Mouse (Mus musculus) liver, embryonic 13.5 days (tissue): Measurements from ENCODE around the gene Nanos3. TPM values are rescaled to one million over a fixed set of nuclear protein-coding genes. Genes with fewer than 3 reads are reported as not detected.

Experiments
- ATAC-seq: fragments of 200-750 bp; cut with Nextera tagmentation; 2 replicates; pipeline ENCODE4 v1.8.0; 2017; ENCODE audit warnings: low read depth, mild to moderate bottlenecking, moderate number of reproducible peaks, moderate library complexity
- DNase-seq: peaks from one replicate; pipeline ENCODE4 v3.0.0; 2022
- H3K27ac ChIP-seq: fragments of 300-500 bp; sonication (generic); 2 replicates; pipeline ENCODE4 v1.5.1; 2015; ENCODE audit warnings: moderate library complexity, mild to moderate bottlenecking, inconsistent platforms
- H3K27me3 ChIP-seq: fragments of 300-500 bp; sonication (generic); 2 replicates; pipeline ENCODE4 v1.6.1; 2015; ENCODE audit warnings: mild to moderate bottlenecking, inconsistent platforms
- H3K36me3 ChIP-seq: fragments of 300-500 bp; sonication (generic); 2 replicates; pipeline ENCODE4 v1.6.1; 2015; ENCODE audit warnings: mild to moderate bottlenecking, inconsistent platforms
- H3K4me1 ChIP-seq: fragments of 300-500 bp; sonication (generic); replicated peaks from 2 replicates; pipeline ENCODE4 v1.6.1; 2015; ENCODE audit warnings: inconsistent platforms
- H3K4me2 ChIP-seq: fragments of 300-500 bp; sonication (generic); 2 replicates; pipeline ENCODE4 v1.6.1; 2015; ENCODE audit warnings: inconsistent platforms, mild to moderate bottlenecking, moderate library complexity
- H3K4me3 ChIP-seq: fragments of 300-500 bp; sonication (generic); replicated peaks from 2 replicates; pipeline ENCODE4 v1.5.1; 2015; ENCODE audit warnings: mild to moderate bottlenecking, inconsistent platforms
- H3K9ac ChIP-seq: fragments of 300-500 bp; sonication (generic); 2 replicates; pipeline ENCODE4 v1.6.1; 2015; ENCODE audit warnings: mild to moderate bottlenecking, inconsistent platforms
- H3K9me3 ChIP-seq: fragments of 300-500 bp; sonication (generic); replicated peaks from 2 replicates; pipeline ENCODE4 v1.6.1; 2016; ENCODE audit warnings: inconsistent platforms
- WGBS: fragments of 180-500 bp; shearing (Covaris S2); methylation state at CpG from one replicate; pipeline ENCODE4 v1.1.7; 2015; ENCODE audit not compliant: insufficient replicate concordance; 5-methylcytosine and 5-hydroxymethylcytosine counted together
- polyA plus RNA-seq: library from polyadenylated mRNA; unstranded; fragments of >200 nt; fragmentation: Nextera tagmentation; extraction: Ambion mirVana; gene quantifications from 2 replicates; pipeline ENCODE4 v1.2.1, GENCODE M21; 2015

Nanos3 gene
- polyA plus RNA-seq, 1 experiment from 2014 or later = 0.28 TPM

DNA sequence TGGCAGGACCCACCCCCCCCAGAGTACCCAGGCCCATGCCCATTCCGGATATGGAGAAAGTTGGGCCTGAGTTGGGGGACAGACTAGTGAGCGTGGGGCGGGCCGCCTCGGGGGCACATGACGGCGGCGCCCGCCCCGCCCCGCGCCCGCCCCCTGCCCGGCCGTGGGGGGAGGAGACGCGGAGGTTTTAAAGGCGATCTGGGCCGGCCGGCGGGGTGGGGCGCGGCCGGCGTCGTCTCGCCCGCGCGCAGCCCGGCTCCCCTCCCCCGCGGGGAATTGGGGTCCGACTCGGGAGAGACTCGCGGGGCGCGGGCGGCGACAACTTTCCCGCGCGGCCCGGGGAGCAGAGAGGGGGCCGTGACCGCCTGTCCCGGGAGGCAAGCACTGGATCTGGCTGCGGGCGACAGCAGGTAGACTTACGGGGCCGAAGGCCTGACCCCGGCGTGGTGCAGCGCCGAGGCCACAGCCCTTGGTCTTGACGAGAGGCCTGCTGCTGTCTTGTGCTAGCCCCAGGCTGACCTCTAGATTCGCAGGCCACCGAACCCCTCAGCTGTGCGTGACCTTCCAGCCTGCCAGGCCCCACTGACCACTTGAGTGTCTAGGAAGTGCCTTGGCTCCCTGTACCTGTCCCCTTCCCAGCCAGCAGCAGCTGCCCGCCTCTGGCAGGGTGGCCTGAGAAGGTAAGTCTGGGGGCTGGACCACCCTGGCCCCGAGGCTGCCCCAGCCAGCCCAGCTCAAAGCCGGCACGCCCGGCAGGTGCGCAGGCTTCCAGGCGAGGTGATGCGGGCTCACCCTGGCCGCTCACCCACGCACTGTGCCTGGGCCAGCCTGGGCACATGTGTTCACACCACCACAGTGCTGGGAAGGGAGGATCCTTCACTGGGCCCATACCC lies 15.9 kb upstream of the Nanos3 start:
- Histone ChIP-seq H3K4me2 (peak overlapping the region; percentile 78), H3K36me3 (0 out of 2 replicates have a peak, but pooled peaks cover 5% of the 10 kb centered on the region), H3K9me3 (no peaks in the 10 kb centered on the region), H3K27ac (peak overlapping the region; percentile 82), H3K4me3 (peak overlapping the region; percentile 62), H3K27me3 (peaks cover 40% of the 10 kb centered on the region), H3K4me1 (peaks cover 73% of the 10 kb centered on the region), H3K9ac (peak overlapping the region; percentile 76)
- DNase-seq = peak; percentile 60
- ATAC-seq = 0 out of 2 replicates have a peak, but pooled peaks have one; percentile 5
- WGBS = 2% methylated on average over 64 of the region's 70 CpGs

DNA sequence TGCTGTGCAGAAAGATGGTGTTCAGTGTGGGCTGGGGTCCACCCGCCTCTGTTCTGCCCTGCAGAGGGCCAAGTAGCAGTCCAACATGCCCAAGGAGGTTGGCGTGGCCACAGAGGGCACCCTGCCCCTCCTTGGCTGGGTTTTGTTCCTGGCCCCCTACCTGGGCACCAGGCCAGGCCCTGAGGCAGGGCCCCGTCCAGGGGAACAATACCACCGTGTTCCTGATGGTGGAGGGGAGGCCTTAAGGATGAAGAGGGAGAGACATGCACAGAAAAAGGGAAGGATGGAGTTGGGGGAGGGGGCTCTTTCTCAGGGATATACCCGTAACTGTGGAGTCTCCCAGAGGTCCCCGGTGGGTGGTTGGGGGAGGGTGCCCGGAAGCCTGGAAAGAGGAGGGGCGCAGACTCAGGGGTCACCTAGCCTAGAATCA lies 15.1 kb upstream of the Nanos3 start:
- Histone ChIP-seq H3K4me2 (peak overlapping the region; percentile 78), H3K27ac (peak overlapping the region; percentile 82), H3K9ac (peak overlapping the region; percentile 76; the same call in 1 of the 2 replicates), H3K36me3 (no peaks in the 10 kb centered on the region), H3K4me3 (peak overlapping the region; percentile 62), H3K9me3 (no peaks in the 10 kb centered on the region), H3K27me3 (peaks cover 40% of the 10 kb centered on the region), H3K4me1 (peaks cover 73% of the 10 kb centered on the region)
- no peak for DNase-seq
- whole genome bisulfite sequencing = 36% methylated on average over 8 of the region's 8 CpGs
- ATAC-seq = no peak

DNA sequence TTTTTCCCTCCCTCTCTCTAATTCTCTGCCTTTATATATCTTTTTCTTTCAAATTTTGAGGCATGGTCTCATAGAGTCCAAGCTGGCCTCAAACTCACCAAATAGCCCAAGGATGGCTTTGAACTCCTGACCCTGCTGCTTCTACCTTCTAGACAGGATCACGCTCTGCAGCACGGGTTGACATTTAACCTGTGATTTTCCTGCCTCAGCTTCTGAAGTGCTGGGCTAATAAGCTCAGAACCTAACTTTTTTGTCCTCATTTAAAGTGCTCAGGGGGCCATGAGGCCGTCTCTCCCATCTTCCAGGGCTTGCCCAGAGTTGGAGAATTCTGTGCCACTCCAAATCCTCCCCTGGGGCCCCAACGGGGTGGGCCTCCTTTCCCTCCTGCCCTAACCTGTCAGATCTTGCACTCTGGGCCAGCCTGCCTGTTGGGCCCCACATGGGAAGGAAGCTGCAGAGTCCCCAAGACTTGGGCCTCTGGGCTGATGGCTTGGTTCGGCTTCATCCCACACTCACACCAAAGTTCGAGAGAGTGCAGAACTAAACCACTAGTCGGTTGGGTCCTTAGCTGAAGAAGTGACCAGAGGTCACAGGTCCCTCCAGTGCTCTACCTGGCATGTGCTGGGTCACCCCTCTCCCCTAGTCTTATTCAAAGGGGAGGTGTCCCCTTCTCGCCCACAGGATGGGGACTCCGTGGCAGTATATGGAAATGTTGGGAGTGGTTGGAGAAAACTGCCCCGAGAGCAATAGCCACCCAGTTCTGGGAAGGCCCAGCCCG lies 14.5 kb upstream of the Nanos3 start:
- Histone ChIP-seq H3K27me3 (peaks cover 40% of the 10 kb centered on the region), H3K27ac (peak overlapping the region; percentile 82), H3K9me3 (no peaks in the 10 kb centered on the region), H3K9ac (no peak overlapping the region), H3K4me3 (no peak overlapping the region), H3K4me2 (peak overlapping the region; percentile 78; the same call in 1 of the 2 replicates), H3K4me1 (peaks cover 73% of the 10 kb centered on the region), H3K36me3 (no peaks in the 10 kb centered on the region)
- WGBS = 47% methylated on average over 11 of the region's 11 CpGs
- ATAC-seq = no peak
- no peak for DNase-seq

DNA sequence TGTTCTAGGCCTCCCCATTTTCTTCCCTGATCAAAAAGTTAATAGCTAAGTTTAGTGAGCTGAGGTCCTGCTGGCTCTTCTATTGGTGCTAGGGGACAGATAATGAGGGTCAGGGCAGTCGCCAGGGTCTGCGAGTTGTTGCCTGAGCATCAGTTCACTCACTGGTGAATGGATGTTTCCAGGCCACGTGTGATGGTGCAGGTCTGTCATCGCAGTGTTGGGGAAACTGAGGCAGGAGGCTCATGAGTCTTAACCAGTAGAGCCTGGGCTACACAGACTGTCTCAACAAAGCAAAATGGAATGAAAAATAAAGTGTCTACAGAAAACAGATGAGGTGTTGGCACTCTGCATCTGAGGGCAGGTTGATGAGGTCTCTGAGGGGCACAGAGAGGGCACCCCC lies 13.9 kb upstream of the Nanos3 start:
- peaks cover 37% of the 10 kb centered on the region for H3K27me3 ChIP-seq
- peak overlapping the region; percentile 53; the same call in 1 of the 2 replicates for H3K9ac ChIP-seq
- ATAC-seq (no peak), DNase-seq (no peak)
- no peaks in the 10 kb centered on the region for H3K9me3 ChIP-seq
- H3K36me3 ChIP-seq = no peaks in the 10 kb centered on the region
- peak overlapping the region; percentile 72 for H3K4me2 ChIP-seq
- 38% methylated on average over 4 of the region's 4 CpGs for WGBS
- peak overlapping the region; percentile 58; the same call in 1 of the 2 replicates for H3K4me3 ChIP-seq
- H3K27ac ChIP-seq = peak overlapping the region; percentile 82
- H3K4me1 ChIP-seq = peaks cover 68% of the 10 kb centered on the region

DNA sequence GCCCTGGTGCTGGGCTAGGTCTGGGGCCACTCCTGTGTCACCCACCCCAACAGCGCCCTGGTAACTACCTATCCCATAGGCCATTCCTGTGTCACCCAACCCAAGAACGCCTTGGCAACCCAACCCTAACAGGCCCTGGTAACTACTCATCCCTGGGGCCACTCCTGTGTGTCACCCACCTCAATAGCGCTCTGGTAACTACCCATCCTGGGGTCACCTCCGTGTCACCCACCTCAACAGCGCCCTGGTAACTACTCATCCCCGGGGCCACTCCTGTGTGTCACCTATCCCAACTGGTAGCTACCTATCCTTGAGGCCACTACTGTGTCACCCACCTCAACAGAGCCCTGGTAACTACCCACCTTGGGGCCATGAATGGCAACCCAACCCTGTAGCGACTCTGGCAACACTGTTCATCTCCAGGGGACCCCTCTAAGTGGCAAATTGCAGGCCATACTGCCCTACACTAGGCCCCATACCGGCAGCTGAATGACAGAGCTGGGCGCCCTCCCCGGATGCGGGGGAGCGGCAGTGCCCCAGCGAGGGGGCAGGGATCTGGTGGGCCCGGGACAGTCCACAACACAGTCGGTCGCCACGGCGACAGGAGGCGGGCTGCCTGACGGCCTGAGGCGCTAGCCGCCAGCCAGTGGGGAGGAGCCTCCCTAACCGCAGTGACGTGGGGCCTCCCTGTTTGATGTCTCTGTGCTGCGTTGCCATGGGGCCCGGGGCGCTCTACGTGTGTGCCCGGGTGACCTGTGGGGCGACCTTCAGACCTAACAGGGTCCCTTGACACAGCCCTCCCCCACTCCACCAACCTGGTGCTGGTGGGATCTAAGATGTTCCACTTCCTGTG lies 13.1 kb upstream of the Nanos3 start:
- H3K4me1 ChIP-seq = peaks cover 66% of the 10 kb centered on the region
- peaks cover 39% of the 10 kb centered on the region for H3K27me3 ChIP-seq
- 3% methylated on average over 30 of the region's 30 CpGs for WGBS
- H3K9me3 ChIP-seq = no peaks in the 10 kb centered on the region
- ATAC-seq (peak; percentile 80), DNase-seq (peak; percentile 89)
- peak overlapping the region; percentile 82 for H3K27ac ChIP-seq
- peak overlapping the region; percentile 53 for H3K9ac ChIP-seq
- peak overlapping the region; percentile 58 for H3K4me3 ChIP-seq
- H3K4me2 ChIP-seq = peak overlapping the region; percentile 72
- H3K36me3 ChIP-seq = no peaks in the 10 kb centered on the region

DNA sequence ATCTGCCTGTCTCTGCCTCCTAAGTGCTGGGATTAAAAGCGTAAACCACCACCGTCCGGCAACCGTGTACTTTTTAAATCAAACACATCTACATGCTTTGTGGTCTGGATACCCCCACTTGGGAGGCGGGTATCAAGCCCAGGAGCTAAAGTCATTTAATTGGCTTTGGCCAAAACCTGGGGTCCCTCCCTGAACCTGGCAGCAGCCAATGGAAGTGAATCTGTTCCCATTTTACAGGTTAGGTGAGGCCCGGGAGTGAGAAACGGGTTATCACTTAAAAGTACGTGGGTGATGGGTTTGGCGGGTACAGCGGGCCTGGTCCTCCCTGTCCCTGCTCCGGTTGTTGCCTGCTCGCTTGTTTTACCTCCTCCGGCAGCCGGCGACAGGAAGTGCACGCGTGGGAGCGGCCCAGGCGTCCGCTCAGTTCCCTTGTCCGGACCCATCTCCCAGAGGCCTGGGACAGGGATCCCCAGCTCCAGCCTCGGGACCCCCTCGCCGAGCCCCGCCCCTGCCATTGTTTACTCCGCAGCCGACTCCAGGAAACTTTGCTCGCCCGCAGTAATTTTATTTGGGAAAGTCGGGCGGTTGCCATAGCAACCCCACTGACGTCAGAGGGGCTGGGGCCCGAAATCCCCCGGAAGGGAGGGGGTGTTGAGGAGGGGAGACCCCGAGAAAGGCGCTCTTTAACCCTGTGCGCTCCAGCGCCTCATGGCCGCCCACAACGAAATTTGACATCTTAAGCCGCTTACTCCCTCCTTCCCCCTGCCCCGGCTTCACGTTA lies 12.3 kb upstream of the Nanos3 start:
- H3K36me3 ChIP-seq = no peaks in the 10 kb centered on the region
- ATAC-seq (no peak), DNase-seq (peak; percentile 61)
- peaks cover 66% of the 10 kb centered on the region for H3K4me1 ChIP-seq
- peak overlapping the region; percentile 53 for H3K9ac ChIP-seq
- H3K27me3 ChIP-seq = peaks cover 36% of the 10 kb centered on the region
- no peaks in the 10 kb centered on the region for H3K9me3 ChIP-seq
- H3K4me3 ChIP-seq = peak overlapping the region; percentile 58
- H3K4me2 ChIP-seq = peak overlapping the region; percentile 72
- 5% methylated on average over 43 of the region's 43 CpGs for WGBS
- H3K27ac ChIP-seq = peak overlapping the region; percentile 82

DNA sequence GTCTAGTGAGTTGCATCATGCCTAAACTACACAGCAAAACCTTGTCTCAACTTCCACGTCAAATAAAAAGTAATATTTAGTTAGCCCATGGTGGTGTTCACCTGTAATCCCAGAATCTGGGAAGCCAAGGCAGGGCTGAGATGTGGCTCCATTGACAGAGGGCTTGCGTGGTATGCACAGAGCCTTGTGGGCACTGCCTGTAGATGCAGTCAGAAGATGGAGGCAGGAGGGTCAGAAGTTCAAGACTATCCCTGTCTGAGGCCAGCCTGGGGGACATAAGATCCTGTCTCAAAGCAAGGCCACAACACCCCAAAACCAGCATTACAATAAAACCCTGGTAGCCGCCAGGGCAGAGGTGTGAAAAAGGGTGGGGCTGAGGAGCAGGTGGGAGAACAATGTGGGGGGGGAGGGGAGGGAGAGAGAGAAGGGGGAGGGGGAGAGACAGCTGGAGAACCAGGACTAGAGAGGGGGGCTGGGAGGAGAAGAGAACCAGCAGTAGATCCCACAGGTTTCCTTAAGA lies 9.3 kb upstream of the Nanos3 start:
- Histone ChIP-seq H3K36me3 (no peaks in the 10 kb centered on the region), H3K27me3 (peaks cover 9% of the 10 kb centered on the region), H3K4me1 (peaks cover 53% of the 10 kb centered on the region), H3K9ac (no peak overlapping the region), H3K4me3 (no peak overlapping the region), H3K27ac (no peak overlapping the region), H3K4me2 (no peak overlapping the region), H3K9me3 (no peaks in the 10 kb centered on the region)
- no peak for ATAC-seq
- DNase-seq = no peak
- 68% methylated on average over 3 of the region's 3 CpGs for WGBS

DNA sequence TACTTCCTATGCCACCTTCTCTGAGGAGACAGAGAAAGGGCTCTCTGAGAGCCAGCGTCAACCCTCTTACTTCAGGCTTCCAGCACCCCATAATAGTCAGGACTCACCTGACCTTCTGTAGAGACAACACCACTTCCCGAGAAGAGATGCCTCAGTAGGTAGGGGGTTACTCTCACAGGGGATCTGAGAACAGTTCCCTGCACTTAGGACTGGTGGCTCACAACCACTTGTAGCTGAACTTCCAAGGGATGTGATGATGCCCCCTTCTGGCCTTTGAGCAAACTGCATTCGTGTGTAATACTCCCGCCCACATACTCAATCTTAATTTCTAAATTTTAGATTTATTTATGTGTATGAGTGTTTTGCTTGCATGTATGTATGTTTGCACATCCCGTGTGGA lies 8.5 kb upstream of the Nanos3 start:
- WGBS = 59% methylated on average over 5 of the region's 5 CpGs
- Histone ChIP-seq H3K36me3 (no peaks in the 10 kb centered on the region), H3K9ac (no peak overlapping the region), H3K27ac (no peak overlapping the region; the same call in 1 of the 2 replicates), H3K4me1 (peaks cover 49% of the 10 kb centered on the region), H3K27me3 (peaks cover 9% of the 10 kb centered on the region), H3K4me3 (no peak overlapping the region), H3K9me3 (no peaks in the 10 kb centered on the region), H3K4me2 (no peak overlapping the region)
- DNase-seq (no peak), ATAC-seq (no peak)

DNA sequence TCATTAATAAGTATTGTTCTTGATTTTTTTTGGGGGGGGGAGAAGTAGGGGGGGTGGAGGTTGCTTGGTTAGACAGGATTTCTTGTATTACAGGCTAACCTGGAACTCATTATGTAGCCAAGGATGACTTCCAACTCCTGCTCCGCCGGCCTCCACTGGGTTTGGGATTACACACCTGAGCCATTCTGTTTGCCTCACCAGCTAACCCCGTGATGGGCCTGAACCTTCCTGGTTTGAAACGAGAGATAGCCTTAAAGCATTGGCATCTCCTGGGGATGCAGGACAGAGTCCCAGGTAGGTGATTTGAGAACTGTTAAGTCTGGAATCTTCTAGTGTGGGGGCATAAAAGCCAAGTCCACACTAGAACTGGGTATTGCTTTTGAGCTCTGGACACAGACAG lies 8.1 kb upstream of the Nanos3 start:
- 62% methylated on average over 4 of the region's 4 CpGs for WGBS
- peak overlapping the region; percentile 74; the same call in 1 of the 2 replicates for H3K4me2 ChIP-seq
- peaks cover 47% of the 10 kb centered on the region for H3K4me1 ChIP-seq
- ATAC-seq = no peak
- peaks cover 9% of the 10 kb centered on the region for H3K27me3 ChIP-seq
- H3K36me3 ChIP-seq = no peaks in the 10 kb centered on the region
- DNase-seq = no peak
- no peak overlapping the region for H3K9ac ChIP-seq
- no peak overlapping the region; the same call in 1 of the 2 replicates for H3K27ac ChIP-seq
- H3K4me3 ChIP-seq = no peak overlapping the region
- no peaks in the 10 kb centered on the region for H3K9me3 ChIP-seq

DNA sequence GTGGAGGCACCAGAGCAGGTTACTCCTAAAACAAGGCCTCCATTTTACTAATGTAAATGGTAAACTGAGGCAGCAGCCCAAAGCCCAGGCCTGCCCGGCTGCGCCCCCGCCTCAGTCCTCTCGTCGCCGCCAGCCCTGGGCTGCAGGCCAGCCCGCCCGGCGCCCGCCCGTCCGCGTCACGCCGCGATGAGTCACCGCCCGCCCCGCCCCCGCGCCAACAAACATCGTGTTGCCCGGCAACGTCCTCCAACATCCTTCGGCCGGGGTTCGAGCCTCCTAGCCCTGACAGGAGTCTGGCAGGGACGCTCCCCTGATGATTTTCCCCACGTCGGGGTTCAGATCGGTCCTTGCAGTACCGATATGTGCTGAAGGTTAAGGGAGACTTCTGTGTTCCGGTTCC lies 7.5 kb upstream of the Nanos3 start:
- no peaks in the 10 kb centered on the region for H3K36me3 ChIP-seq
- peaks cover 9% of the 10 kb centered on the region for H3K27me3 ChIP-seq
- peak overlapping the region; percentile 74 for H3K4me2 ChIP-seq
- H3K4me1 ChIP-seq = peaks cover 45% of the 10 kb centered on the region
- no peaks in the 10 kb centered on the region for H3K9me3 ChIP-seq
- 4% methylated on average over 33 of the region's 33 CpGs for WGBS
- H3K4me3 ChIP-seq = peak overlapping the region; percentile 52
- ATAC-seq = peak; percentile 75
- DNase-seq = peak; percentile 76
- H3K27ac ChIP-seq = peak overlapping the region; percentile 86
- peak overlapping the region; percentile 68 for H3K9ac ChIP-seq
